Mouse (Mus musculus) spleen, postnatal 4 days (tissue): ENCODE measurements around the gene Vmn2r1.

Experiments used
- DNase-seq, 2 experiments: peaks; one replicate each; pipeline ENCODE4 v3.0.0; 2022; ENCODE audit warnings: low spot score in 2 of 2

The Vmn2r1 gene

DNA sequence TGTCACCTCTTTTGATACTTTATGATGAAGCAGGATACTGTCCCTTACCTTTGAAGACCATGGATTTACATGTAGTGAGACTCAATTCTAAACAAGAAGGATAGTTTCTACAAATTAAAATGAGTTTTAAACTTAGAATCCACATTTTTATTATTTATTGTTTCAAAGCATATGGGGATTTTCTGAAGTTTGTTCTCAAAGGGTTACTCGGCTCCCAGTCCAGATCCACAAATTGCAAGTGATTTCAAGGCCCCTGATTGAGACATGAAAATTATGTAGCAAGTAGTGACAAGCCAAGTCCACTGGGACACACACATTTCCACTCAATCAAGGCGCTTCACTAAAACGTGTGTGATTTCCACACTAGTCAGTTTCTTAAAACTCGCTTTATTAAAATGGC is at the start of gene Vmn2r1:
TSS of gene Vmn2r1 (plus strand) at position 301 of the 400 bp plus-strand sequence.
- no peak for DNase-seq

DNA sequence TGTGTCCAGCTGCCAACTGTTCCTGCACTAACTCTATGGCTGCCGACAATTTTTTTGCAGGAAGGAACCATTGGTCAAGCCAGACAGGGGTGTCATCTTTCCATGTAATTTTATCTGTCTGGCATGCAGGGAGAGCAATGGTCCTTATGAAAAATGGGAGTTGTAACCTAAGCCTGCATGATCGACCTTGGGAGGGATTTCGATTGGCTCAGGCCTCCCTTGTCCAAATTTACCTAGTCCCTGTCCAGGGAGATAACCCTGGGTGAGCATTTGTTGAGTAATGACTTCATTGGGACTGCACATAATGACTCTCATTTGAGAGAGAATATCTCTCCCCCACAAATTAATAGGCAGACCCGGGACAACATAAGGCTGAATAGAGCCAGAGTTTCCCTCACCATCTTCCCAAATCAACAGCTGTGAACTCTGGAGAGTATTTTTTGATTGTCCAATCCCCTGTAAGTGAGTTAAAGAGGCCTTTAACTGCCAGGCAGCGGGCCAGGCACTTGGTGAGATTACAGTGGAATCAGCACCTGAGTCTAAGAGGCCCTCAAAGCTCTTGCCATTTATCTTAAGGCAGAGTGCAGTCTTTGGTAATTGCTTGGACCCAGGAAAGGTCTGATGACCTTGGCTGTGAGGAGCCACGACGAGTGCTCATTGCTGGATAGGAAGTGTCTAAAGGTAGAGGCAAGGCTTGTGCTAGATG is 43.1 kb upstream of the Vmn2r1 start:
- no peak for DNase-seq

DNA sequence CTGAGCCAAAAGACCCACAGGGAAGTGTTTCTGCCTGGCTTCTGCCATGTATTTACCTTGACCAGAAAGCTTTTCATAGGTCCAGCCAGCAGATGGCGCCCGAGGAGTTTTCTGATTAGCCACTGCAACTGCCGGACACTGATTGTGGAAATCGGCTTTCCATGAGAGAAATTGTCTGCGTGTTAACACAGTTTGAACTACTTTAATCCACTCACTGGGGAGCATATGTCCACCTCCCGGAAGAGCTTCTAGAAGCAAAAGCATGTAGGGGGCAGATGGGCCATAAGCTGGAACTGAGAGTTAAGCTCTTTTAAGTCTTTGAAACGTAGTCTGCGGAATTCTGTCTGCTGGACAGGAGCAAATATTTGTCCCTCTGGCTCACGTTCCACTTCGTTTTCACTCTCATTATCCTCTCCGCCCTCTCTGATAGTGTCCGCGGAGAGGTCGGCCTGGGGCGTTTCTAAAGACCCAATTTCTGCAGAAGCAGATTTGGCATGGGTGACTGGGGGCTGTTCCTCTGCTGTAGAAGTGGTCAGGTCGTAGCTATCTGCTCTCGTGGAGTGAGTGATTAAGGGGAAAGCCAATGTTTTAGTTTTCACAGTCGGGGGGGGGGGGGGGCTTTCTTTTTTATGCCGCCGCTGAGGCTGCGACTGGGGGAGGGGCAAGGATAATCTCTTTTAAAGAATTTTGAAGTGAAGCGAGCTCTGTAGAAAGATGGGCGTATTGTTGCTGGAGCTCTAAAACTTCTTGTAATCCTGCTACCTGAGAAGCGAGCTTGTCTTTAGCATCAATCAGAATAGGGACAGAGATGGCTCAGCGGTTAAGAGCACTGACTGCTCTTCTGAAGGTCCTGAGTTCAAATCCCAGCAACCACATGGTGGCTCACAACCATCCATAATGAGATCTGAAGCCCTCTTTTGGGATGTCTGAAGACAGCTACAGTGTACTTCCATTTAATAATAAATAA is 41.2 kb upstream of the Vmn2r1 start:
- peak; percentile 57 to 84 for DNase-seq

DNA sequence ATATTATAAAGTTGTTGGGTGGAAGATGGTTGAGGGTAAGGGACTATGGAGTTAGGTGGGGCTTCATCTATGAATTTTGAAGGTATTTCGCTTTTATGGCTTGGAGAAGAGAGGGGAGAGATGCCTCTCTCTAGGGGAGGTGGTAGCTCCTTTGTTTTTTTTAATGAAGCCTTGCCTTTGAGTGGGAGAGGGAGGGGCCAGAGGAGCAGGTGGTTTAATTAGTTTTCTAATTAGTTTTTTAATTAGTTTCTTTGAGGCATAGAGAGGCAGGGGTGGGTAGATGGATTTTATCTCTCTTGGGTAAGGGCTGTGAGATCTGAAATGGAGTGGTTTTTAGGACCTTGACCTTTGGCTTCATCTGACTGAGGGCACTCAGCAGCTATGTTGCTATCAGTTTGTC is 31.4 kb downstream of the Vmn2r1 start:
- no peak for DNase-seq

DNA sequence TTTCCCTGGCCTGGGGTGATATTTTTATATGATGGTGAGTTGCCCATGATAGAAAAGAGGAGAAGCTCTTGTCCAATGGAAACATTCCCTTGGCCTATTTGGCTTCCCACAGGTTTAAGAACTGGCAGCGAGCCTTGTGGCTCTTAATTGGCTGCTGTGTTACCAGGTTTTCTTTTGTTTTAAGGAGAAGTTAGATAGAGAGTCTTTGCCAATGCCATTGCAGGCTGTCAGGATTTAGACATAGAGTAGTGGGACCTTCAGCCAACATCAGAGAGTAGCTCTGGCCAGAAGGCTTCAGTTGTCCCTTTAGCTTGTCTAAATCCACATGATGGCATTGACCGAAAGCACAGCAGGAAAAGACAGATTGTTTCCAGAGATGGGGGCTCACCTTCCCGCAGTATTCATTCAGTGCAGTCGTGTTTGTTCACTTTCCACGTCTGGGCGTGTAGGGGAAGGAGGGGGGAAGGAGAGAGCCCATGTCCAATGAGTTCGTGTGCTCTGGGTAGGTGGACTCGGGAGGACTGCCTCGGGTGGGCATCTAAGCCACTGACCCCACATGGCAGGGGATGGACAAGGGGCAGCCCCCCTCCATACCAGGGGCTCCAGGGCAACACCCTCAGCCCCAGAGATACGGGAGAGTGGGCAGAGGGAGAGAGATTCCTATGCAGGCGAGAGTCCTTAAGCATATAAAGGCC is 32.2 kb downstream of the Vmn2r1 start:
- no peak for DNase-seq

DNA sequence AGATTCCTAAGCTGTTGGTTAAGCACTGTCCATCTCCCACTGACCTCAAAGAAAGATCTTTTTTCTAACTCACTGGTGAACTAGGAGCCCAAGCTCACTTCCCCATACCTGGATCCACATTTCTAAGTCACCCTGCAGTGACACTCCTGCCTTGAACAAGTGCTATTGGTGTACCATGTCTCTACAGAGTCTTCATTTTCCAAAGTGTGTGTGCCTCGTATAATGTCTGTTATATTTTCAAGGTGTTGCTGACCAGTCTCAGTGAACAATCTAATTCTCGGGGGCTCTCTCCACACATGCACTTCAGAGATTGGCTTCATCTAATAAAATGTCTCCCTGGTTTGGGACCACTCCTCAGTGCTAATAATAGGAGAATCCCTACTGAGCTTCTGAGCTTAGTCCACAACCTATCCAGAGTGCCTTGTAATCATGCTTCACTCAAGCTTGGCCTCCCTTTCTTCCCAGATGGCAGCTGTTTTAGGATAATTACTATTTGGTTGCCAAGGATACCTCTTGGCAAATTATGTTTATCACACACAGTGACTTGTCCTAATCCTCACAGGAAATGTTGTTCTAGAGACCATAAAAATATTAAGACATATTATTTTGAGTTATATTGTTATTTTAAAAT is 60.6 kb downstream of the Vmn2r1 start, which contains the start of gene Vmn2r2:
TSS of gene Vmn2r2 (minus strand) at position 51 of the 631 bp plus-strand sequence.
- DNase-seq = no peak
